Mouse (Mus musculus) limb, embryonic 12.5 days (tissue): Measurements from ENCODE around the gene Gm20388. TPM values are rescaled to one million over a fixed set of nuclear protein-coding genes. Genes with fewer than 3 reads are reported as not detected.

Source experiments
- ATAC-seq: fragments of 200-750 bp; cut with Nextera tagmentation; 2 replicates; pipeline ENCODE4 v1.8.0; 2017; ENCODE audit warnings: low read depth, moderate TSS enrichment; ENCODE audit not compliant: insufficient number of reproducible peaks, insufficient read depth, low FRiP score, low TSS enrichment
- H3K27ac ChIP-seq: fragments of 300-500 bp; sonication (generic); 2 replicates; pipeline ENCODE4 v1.5.1; 2016; ENCODE audit warnings: mild to moderate bottlenecking, moderate library complexity
- H3K27me3 ChIP-seq: fragments of 300-500 bp; sonication (generic); 2 replicates; pipeline ENCODE4 v1.6.1; 2016; ENCODE audit warnings: mild to moderate bottlenecking, moderate library complexity
- H3K36me3 ChIP-seq: fragments of 300-500 bp; sonication (generic); 2 replicates; pipeline ENCODE4 v1.6.1; 2016; ENCODE audit warnings: mild to moderate bottlenecking, moderate library complexity
- H3K4me1 ChIP-seq: fragments of 300-500 bp; sonication (generic); replicated peaks from 2 replicates; pipeline ENCODE4 v1.6.1; 2016
- H3K4me2 ChIP-seq: fragments of 300-500 bp; sonication (generic); 2 replicates; pipeline ENCODE4 v1.6.1; 2016; ENCODE audit warnings: mild to moderate bottlenecking, moderate library complexity
- H3K4me3 ChIP-seq: fragments of 300-500 bp; sonication (generic); replicated peaks from 2 replicates; pipeline ENCODE4 v1.5.1; 2016; ENCODE audit warnings: mild to moderate bottlenecking
- H3K9ac ChIP-seq: fragments of 300-500 bp; sonication (generic); replicated peaks from 2 replicates; pipeline ENCODE4 v1.6.1; 2016; ENCODE audit warnings: mild to moderate bottlenecking, moderate library complexity
- H3K9me3 ChIP-seq: fragments of 300-500 bp; sonication (generic); 2 replicates; pipeline ENCODE4 v1.6.1; 2016; ENCODE audit warnings: mild to moderate bottlenecking, moderate library complexity
- WGBS: fragments of 180-500 bp; shearing (Covaris S2); methylation state at CpG from one replicate; pipeline ENCODE4 v1.1.7; 2016; 5-methylcytosine and 5-hydroxymethylcytosine counted together
- polyA plus RNA-seq: library from polyadenylated mRNA; unstranded; fragments of >200 nt; fragmentation: Nextera tagmentation; extraction: Ambion mirVana; gene quantifications from 2 replicates; pipeline ENCODE4 v1.2.1, GENCODE M21; 2016

Gene Gm20388
- polyA plus RNA-seq, 1 experiment from 2014 or later: not detected

DNA sequence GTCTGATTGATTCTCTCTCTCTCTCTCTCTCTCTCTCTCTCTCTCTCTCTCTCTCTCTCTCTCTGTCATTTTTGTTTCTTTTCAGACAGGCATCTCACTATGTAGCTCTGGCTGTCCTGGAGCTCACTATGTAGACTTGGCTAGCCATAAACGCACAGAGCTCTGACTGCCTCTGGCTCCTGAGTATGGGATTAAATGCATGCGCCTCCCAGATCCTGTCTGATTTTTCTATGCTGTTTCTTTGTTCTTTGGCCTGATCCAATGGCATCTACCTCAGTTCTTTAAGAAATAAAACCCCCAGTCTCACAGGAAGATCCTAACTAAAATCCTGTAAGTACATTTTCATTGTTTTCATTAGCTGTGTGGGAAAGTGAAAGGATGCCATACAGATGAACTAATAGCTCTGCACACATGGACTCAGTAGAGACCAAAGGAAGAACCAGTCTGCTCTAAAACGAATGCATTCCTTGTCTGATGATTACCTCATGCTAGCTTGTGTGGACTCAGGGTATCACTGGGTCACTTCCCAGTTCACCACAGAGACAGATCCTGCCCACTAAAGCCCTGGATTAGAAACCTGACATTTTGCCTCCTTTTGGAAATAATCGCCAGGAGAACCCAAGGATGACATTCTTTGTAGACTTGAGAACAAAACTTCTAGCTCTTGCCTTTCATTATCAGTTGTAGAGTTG is 4156.6 kb downstream of the Gm20388 start:
- ATAC-seq: no peak

DNA sequence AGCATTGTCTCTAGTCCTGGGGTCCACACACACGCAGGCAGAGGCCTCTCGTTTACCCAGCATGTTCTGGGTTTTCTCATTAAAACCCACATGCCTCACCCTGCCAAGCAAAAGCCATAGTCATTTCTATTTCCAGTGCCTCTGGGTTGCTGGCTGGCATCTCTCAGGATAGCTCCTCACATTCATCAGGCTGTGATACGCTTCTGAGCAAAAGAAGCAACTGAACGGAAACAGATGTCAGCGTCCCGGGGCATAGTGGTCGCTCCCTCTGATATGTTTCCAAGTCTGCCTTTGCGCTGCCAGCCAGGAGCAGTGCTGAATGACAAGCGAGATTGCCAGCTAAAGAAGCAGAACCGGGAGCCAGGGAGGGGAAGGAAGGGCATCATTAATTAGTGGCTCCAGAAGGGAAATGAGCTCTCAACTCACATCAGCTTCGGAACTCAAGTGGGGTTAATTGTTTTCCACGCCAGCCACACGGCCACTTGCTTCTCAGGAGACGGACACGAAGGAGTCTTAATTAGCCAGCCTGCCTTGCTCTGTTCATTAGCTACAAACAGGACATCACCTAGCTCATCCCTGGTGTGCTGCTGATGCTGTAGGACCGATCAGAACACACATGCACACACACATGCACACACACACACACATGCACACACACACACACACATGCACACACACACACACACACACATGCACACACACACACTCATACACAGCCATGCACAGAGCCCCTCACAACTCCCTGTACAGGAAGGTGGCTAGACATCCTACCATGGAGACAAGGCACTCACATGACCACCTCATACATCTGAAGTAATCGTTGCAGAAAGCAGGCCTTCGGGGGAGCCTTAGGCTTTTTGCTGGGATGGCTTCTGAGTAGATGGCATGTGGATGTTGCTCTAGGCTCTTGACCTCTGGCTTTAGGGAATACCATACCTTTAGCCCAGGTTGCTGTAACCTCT is 4160.0 kb downstream of the Gm20388 start:
- Histone ChIP-seq H3K4me3 (no peak overlapping the region), H3K4me1 (peaks cover 25% of the 10 kb centered on the region), H3K9me3 (no peaks in the 10 kb centered on the region), H3K27me3 (no peaks in the 10 kb centered on the region), H3K36me3 (no peaks in the 10 kb centered on the region), H3K9ac (no peak overlapping the region), H3K27ac (no peak overlapping the region; the same call in 1 of the 2 replicates), H3K4me2 (peak overlapping the region; percentile 8; the same call in 1 of the 2 replicates)
- no peak for ATAC-seq
- 25% methylated on average over 18 of the region's 18 CpGs for WGBS

More for the DNA sequence above, 4156.6 kb downstream of the Gm20388 start:
- peak overlapping the region; percentile 57 for H3K27ac ChIP-seq
- H3K4me2 ChIP-seq: no peak overlapping the region
- H3K27me3 ChIP-seq: no peaks in the 10 kb centered on the region
- peaks cover 24% of the 10 kb centered on the region for H3K4me1 ChIP-seq
- 68% methylated on average over 4 of the region's 4 CpGs for WGBS
- H3K4me3 ChIP-seq: no peak overlapping the region
- H3K9ac ChIP-seq: no peak overlapping the region
- no peaks in the 10 kb centered on the region for H3K9me3 ChIP-seq
- H3K36me3 ChIP-seq: no peaks in the 10 kb centered on the region

DNA sequence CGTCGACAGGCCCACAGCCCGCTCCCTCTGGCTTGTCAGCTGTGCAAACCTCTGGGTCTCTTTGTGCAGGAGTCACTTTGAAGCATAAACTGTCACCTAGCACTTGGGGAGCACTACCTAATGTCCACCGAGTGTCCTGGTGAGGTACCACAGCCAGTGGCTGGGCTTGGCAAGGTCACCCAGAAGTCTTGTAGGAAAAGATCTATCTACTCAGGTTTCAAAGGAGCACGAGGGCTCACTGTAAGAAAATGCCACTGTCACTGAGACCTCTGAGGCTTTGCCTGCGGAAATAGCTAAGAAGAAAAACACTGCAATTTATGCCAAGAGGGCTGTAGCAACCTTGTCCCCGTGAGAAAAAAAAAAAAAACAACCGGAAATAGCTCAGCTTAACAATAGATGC is 4165.3 kb downstream of the Gm20388 start:
- Histone ChIP-seq H3K4me3 (no peak overlapping the region), H3K4me1 (peaks cover 22% of the 10 kb centered on the region), H3K4me2 (no peak overlapping the region), H3K27ac (peak overlapping the region; percentile 42), H3K9ac (no peak overlapping the region), H3K36me3 (no peaks in the 10 kb centered on the region), H3K27me3 (no peaks in the 10 kb centered on the region), H3K9me3 (no peaks in the 10 kb centered on the region)
- 47% methylated on average over 8 of the region's 8 CpGs for WGBS
- no peak for ATAC-seq

DNA sequence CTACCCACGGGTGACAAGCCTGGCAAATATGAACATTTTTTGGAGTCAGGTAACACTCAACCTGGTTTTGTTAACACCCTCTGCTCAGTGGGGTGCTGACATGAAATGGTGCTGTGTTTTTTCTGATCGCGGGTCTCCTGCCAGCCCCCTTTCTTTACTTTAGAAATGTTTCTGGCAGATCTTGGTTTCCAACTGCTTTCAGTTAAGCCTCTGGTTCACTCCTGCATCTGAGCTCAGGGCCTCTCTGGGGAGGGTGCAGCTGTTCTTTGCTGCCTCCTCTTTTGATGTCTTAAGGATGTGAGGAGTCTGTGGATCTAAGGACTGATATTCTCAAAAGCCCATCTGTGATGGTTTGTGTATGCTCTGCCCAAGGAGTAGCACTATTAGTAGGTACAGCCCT is 4165.8 kb downstream of the Gm20388 start:
- Histone ChIP-seq H3K9me3 (no peaks in the 10 kb centered on the region), H3K4me1 (peaks cover 22% of the 10 kb centered on the region), H3K36me3 (no peaks in the 10 kb centered on the region), H3K9ac (no peak overlapping the region), H3K4me3 (no peak overlapping the region), H3K27ac (peak overlapping the region; percentile 42), H3K4me2 (no peak overlapping the region), H3K27me3 (no peaks in the 10 kb centered on the region)
- WGBS: 36% methylated on average over 3 of the region's 3 CpGs
- ATAC-seq: no peak

DNA sequence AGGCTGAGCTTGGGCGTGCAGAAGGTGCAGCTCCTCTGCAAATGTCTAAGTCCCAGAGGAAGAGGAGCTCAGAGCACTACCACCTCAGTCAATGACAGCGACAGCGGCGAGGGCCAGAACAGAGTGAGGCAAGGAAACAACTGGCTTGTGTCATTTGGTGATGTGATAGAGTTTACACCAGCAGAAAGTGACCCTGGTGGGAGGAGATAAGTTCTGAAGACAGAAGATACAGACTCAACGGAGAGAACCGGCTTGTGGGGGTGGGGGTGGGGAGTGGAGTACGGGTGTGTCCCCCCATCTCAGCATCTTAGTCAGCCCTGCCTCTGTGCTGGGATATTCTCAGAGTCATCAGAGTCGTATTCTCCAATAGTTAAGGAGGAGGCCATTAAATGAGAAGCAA is 4166.7 kb downstream of the Gm20388 start:
- H3K36me3 ChIP-seq: no peaks in the 10 kb centered on the region
- H3K4me1 ChIP-seq: peaks cover 22% of the 10 kb centered on the region
- H3K4me2 ChIP-seq: no peak overlapping the region
- H3K27ac ChIP-seq: no peak overlapping the region
- H3K27me3 ChIP-seq: no peaks in the 10 kb centered on the region
- 76% methylated on average over 8 of the region's 8 CpGs for WGBS
- no peaks in the 10 kb centered on the region for H3K9me3 ChIP-seq
- no peak for ATAC-seq
- H3K4me3 ChIP-seq: no peak overlapping the region
- no peak overlapping the region for H3K9ac ChIP-seq

DNA sequence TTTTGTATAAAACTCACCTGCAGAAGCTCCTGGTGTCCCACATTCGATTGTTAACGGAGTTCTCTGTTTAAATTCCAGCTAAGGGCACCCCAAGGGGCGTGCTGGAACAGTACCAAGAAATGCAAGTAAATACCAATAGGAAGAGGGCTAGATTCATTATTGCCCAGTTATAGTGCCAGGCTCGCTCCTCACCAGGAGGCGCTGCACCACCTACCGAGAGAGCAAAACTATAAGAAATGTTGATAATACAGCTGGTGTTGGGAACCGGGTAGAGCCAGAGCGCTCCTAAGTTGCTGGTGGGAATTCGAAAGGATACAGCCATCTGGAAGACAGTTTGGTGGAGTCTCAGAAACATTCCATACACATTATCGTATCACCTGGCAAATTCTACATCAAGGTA is 4167.4 kb downstream of the Gm20388 start:
- no peaks in the 10 kb centered on the region for H3K36me3 ChIP-seq
- no peak overlapping the region for H3K9ac ChIP-seq
- H3K4me3 ChIP-seq: no peak overlapping the region
- WGBS: 86% methylated on average over 10 of the region's 10 CpGs
- no peak for ATAC-seq
- no peak overlapping the region for H3K4me2 ChIP-seq
- H3K9me3 ChIP-seq: peaks cover 2% of the 10 kb centered on the region; the same call in 1 of the 2 replicates
- H3K27ac ChIP-seq: no peak overlapping the region
- peaks cover 22% of the 10 kb centered on the region for H3K4me1 ChIP-seq
- H3K27me3 ChIP-seq: no peaks in the 10 kb centered on the region

DNA sequence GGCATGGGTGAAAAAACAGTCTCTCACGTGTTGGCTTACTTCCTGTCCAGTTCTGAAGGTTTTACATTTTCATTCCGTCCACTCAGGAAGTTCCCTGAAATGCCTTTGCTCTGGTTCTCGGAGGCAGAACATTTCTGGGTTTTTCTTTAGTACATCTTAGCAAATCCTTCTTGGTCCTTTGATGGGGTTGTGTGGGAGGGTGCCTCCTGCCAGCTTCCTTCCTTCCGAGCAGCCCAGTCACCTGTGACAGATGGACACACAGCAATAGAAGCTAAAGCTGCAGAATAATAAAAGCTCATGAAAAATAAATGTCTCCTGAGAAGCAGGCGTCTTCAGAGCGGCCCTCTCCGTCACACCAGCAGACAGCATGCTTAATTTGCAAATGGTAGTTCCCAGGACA is 4168.3 kb downstream of the Gm20388 start:
- H3K9me3 ChIP-seq: peaks cover 3% of the 10 kb centered on the region; the same call in 1 of the 2 replicates
- WGBS: 79% methylated on average over 7 of the region's 7 CpGs
- no peaks in the 10 kb centered on the region for H3K36me3 ChIP-seq
- H3K27ac ChIP-seq: no peak overlapping the region
- peaks cover 22% of the 10 kb centered on the region for H3K4me1 ChIP-seq
- H3K27me3 ChIP-seq: no peaks in the 10 kb centered on the region
- H3K4me3 ChIP-seq: no peak overlapping the region
- H3K4me2 ChIP-seq: no peak overlapping the region
- H3K9ac ChIP-seq: no peak overlapping the region
- no peak for ATAC-seq

DNA sequence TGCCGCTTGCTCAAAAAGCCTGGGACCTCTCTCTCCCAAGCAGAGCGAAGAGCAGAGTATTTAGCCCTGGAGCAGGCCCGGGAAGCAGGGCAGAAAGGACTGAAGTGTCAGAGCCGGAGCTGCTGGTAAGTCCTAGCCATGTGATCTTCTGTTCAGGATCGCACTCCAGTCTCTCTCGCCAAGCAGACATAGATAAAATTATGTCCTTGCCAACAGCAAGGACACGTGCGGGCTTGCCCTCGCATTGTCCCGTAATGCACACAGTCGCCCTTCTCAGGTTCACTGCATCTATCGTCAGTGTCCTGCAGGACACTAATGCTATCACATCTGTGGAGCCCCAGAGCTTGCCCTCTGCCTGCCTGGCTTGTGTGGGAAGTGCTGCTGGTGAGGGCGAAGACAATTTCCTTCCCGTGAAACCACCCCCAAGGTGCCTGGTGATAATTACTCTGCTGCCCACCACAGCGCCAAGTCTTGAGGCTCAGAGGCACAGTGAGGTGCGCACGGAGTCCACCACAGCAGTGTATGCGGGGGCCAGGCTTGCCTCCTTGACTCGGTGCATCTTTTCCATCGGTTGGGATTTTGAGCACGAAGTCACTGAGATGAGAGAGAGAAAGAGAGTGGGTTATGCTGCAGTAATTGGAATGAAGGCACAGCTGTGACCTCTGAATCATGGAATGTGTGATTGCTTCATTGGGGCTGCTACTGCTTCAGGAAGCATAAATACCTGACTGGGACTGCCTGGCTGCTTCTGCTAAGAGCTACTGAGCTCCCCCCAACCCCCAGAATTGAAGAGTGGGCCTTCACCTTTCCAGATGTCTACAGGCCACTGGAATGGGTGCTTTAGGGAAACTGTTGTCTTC is 4170.1 kb downstream of the Gm20388 start:
- no peak for ATAC-seq
- Histone ChIP-seq H3K9ac (no peak overlapping the region), H3K27me3 (no peaks in the 10 kb centered on the region), H3K27ac (peak overlapping the region; percentile 23; the same call in 1 of the 2 replicates), H3K4me2 (no peak overlapping the region), H3K4me3 (no peak overlapping the region), H3K4me1 (peaks cover 21% of the 10 kb centered on the region), H3K36me3 (no peaks in the 10 kb centered on the region), H3K9me3 (peaks cover 3% of the 10 kb centered on the region; the same call in 1 of the 2 replicates)
- WGBS: 77% methylated on average over 21 of the region's 21 CpGs

DNA sequence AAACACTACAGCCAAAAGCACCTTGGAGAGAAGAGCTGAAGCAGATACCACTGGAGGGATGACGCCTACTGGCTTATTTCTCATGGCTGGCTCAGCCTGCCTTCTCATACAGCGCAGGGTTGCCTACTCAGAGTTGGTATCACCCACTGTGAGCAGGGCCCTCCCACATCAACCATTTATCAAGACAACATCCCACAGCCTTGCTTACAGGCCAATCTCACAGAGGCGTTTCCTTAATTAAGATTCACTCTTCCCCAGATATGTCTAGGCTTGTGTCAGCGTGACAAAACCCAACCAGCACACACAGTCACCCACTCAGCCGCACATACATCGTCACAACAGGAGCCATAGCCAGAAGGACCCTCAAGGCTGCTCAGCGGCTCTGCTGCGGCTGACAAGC is 4172.0 kb downstream of the Gm20388 start:
- no peak overlapping the region for H3K4me2 ChIP-seq
- no peaks in the 10 kb centered on the region for H3K36me3 ChIP-seq
- H3K4me1 ChIP-seq: peaks cover 11% of the 10 kb centered on the region
- H3K27ac ChIP-seq: no peak overlapping the region
- H3K9ac ChIP-seq: no peak overlapping the region
- H3K4me3 ChIP-seq: no peak overlapping the region
- WGBS: 93% methylated on average over 8 of the region's 8 CpGs
- peaks cover 3% of the 10 kb centered on the region; the same call in 1 of the 2 replicates for H3K9me3 ChIP-seq
- no peaks in the 10 kb centered on the region for H3K27me3 ChIP-seq
- ATAC-seq: no peak

DNA sequence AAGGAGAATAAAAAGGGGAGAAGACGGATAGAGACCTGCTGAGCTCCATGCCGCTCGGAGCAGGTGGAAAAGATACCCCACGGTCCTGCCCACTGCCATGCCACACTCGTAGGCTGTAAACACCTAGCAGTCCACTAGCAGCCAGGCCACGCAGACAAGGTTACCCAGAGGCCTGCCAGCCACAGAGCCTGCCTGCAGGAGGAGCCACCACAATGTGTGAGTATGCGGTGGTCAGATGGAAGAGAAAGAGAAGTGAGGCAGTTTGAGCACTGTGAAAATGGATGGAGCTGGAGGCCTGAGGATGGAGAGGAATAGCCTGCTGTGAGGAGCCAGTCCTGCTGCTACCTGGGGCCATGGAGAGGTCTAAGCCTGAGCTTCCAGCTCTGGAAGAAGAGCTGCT is 4173.0 kb downstream of the Gm20388 start:
- Histone ChIP-seq H3K4me2 (no peak overlapping the region), H3K9me3 (peaks cover 3% of the 10 kb centered on the region; the same call in 1 of the 2 replicates), H3K4me3 (no peak overlapping the region), H3K4me1 (peaks cover 11% of the 10 kb centered on the region), H3K9ac (no peak overlapping the region), H3K27me3 (no peaks in the 10 kb centered on the region), H3K27ac (no peak overlapping the region), H3K36me3 (no peaks in the 10 kb centered on the region)
- WGBS: 75% methylated on average over 7 of the region's 7 CpGs
- no peak for ATAC-seq
